Mouse (Mus musculus) hematopoietic stem cell, adult 5-6 weeks (primary cell): ENCODE measurements around the gene Slitrk3. TPM values are rescaled to one million over a fixed set of nuclear protein-coding genes. Genes with fewer than 3 reads are reported as not detected.
A peak's percentile ranks its signal among the peaks of the same experiment; 100 is the strongest.
"Not testable (repeated sequence)": the region's sequence is repeated elsewhere in the genome, so short reads cannot be mapped to it uniquely, and the experiment has no call there.

ENCODE experiments used
- ATAC-seq, 2 experiments: fragments of 125-278 bp in 1 of 2; replicated peaks in 1 of 2; 2 replicates each; pipeline ENCODE4 v1.8.0; 2016 to 2017; ENCODE audit warnings: inconsistent platforms in 2 of 2, mild to moderate bottlenecking in 2 of 2, moderate number of reproducible peaks in 2 of 2, low read depth in 1 of 2, moderate TSS enrichment in 1 of 2; ENCODE audit not compliant: low FRiP score in 2 of 2, poor library complexity in 2 of 2, severe bottlenecking in 2 of 2, insufficient read depth in 1 of 2, low TSS enrichment in 1 of 2
- total RNA-seq: library from RNA; stranded (forward); fragments of 172-1452, 232-1000 nt; gene quantifications from 2 replicates; pipeline ENCODE4 v1.2.3, GENCODE M21; 2017

Gene Slitrk3
- not detected in 2 replicates for total RNA-seq

DNA sequence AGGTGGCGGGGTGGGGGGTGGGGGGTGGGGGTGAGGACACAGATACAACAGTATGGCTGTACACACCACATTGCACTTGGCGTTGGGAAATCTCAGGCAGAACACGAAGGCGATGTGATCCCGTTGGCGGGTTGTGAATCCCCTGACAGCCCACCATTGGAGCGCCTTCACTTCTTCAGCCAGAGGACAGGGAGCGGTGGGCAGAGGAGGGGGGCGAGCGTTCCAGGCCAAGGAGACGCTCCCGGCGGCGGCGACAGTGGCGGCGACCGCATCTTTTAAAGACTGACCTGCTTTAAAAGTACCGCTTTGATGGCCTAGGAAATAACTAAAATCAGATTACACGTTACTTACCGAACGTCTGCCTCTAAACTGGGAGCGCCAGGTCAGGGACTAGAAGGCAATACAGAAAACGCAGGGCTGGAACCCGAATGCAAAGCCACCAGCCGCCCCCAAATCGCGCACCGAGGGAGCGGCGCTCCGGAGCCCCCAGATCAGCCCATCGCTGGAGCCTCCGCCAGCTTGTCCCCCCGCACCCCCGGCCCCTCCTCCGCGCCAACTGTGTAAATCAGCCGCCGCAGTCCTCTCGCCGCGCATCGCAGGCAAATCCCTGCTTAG lies at the start of gene Slitrk3:
TSS of gene Slitrk3 (minus strand) at position 607 of the 615 bp plus-strand sequence.
- ATAC-seq = peak in 1 of 2 experiments; percentile 51; a peak in 2 of 4 replicates

DNA sequence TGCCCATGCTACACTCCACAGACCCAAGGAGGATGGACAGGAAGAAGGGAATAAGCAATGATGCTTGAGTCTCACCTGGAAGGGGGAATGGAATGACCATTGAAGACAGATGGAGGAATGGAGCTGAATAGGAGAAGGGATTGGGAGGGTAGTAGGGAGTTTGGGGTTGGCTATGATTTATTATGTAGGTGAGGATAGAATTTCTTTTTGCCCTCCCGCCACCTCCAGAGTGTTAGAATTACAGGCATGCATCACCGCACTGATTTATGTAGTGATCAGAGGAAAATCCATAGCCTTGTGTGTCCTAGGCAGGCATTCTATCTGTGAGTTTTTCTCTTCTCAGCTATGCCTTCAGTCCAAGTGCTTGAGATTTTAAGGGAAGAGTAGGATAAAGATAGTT lies 36.8 kb upstream of the Slitrk3 start:
- not testable (repeated sequence) for ATAC-seq

DNA sequence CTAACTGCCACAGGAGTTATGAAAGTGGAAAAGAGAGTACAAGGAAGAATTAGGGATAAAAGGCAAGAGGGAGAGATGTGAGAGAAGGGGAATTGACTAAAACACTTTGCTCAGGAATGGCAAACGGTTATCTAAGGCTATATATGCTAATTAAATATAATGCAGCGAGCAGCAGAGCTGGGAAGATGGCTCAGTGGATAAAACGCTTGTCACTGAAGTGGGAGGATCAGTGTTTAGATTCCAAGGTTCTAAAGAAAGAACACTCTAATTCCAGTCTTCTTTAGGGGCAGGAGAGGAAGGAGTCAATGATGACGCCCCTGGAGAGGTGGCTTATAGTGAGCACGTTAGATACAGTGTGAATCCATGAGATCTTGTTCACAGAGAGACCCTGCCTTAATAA lies 27.0 kb upstream of the Slitrk3 start:
- no peak for ATAC-seq

DNA sequence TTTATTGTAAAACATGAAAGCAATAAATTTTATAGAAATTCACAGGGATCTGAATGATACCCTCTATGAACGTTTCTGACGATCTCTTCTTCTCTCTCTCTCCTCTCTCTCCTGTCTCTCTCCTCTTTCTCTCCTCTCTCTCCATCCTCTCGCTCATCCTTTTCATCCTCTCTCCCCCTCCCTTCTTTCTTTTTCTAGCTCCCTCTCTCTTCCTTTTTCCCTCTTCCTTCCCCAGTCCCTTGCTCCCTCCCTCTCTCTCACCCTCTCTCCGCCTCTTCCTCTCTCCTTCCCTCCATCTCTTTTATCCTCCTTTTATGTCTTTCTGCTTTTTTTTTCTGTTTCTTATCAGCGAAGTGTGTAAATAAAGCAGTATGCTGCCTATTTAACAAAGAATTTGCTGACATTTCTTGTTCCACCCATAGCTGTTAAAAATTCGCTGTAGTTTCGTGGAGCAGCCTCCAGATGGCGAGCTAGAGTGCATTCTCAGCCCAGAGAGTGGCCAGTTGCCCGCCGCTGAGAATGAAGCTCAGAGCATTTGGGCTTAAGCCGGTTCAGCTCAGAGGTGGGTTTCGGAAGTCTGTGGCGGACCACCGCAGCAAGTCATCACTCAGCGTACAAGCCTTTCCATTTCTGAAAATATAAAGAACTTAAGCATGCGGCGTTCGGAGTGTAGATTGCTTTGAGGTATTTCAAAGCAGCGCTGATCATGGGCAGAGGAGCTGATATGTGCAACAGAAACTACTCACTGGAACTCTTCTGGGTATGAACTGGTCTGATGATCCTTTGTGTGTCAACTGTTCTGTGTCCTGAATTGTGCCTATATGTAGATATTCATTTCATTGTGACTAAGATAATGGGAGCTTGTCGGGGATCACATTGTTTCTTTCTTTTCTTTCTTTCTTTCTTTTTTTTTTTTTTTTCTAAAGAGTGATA lies 8.5 kb upstream of the Slitrk3 start:
- ATAC-seq = peak; percentile 92 to 97

DNA sequence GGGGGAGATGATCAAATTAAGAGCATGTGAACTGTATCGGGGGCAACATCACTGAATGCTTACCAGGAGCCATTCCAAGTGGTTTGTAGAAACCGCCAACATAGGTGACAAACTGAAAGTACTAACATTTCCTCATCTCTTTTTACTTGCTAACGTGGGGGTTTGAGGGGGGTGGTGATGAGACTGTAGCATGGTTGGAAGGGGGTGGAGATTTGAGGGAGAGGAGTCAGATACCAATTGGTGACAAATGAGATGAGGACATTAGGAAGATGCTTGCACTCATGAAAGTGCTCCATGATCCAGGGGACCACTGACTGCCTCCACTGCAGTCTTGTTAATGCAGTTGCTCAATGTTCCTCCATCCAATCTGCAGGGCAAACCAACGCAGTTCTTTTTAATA lies 587 bp upstream of the Slitrk3 start:
- ATAC-seq = no peak

DNA sequence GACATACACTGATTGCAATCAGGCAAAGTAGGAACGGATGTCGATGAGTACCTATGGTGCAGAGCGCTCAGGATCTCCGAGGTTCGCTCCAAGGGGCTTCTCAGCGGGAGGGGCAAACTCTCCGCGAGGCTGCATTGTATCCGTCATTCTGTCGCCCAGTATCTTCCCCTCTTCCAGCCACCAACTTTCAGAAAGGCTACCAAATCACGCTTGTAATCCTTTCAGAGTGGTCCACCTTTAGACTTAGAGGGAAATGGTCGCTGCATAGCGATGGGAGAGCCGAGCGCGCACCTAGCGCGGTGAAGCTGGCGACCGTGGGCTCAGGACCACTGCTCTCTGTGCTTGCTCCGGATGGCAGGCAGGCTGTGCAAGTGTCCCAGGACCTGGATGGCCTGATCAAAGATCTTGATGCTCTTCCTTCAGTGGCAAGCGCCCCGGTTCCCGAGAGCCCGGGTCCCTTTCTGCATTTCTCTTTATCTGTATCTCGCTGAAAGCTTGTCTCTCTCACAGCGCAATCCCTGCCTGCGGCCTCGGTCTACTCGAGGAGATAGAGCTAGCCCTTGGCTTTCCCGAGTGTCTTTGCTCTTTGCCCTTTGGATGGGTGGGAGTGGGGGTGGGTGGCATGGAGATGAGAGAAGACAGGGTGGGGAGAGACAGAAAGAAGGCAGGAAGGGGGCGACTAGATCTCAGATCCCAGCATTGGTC lies 959 bp downstream of the Slitrk3 start:
- ATAC-seq = peak in 1 of 2 experiments; percentile 49; a peak in 1 of 4 replicates

DNA sequence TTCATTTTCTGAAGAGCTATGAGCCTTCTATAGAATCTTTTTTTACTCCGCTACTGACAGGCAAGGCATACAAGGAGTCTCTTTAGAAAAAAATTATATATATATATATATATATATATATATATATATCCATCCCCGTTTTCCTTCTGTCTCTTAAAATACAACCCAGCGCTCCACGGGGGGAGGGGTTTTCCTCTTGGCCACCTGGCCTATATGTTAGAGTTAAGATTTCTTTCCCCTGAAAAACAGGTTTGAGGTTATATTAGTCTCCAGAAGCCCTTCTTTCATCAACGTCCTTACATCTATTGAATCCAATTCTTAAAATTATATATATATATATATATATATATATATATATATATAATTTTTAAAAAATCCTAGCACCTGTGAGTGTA lies 1.6 kb downstream of the Slitrk3 start:
- no peak for ATAC-seq

DNA sequence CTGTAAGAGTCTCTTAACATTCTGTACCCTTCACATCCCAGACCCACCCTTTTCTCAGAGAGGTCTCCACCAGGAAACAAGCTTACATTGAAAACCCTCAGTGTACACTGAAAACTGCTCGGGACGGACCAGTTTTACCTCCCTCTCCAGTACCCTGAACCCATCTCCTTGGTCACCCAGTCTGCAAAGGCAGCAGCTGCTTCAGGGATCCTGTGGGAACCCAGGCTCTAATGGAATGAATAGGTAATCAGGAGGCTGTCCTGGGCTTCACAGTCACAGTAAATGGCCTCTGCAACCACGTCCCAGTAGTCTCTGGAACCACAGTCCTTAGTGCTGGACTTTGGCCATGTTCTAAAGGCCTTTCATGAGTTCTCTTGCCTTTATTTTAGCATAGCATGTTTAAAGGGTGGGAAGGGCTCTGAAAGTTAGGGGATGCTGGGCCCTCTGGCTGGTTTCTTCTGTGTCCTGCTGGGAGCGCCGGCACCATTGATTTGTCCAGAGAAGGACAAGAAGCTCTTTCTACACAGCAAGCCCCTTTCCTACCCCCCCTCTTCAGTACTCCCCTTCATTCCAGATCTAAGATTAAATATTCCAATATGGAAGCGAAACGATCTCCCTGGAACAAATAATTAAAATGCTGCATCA lies 2.1 kb downstream of the Slitrk3 start:
- no peak for ATAC-seq

DNA sequence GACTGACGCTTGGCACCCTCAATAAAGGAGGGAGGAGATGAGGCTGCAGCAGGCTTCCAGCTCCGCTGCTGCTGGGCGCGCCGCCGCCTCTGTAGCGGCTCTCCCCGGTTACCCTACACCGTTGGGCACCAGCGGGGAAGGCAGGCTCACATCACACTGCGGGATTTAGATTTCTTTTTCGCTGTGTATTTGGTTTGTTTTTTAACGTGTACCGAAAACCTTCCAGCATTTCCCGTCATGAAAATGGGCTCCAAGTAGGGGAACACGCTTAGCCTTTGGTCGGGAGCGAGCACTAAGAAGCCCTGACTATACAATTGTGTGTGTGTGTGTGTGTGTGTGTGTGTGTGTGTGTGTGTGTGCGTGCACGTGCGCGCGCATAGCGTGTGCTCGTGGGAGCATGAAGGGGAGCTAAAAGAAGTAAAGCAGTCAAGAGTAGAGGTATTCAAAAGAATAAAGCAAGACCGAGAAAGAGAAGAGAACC lies 4.1 kb downstream of the Slitrk3 start:
- peak in 1 of 2 experiments; percentile 78; a peak in 3 of 4 replicates for ATAC-seq

DNA sequence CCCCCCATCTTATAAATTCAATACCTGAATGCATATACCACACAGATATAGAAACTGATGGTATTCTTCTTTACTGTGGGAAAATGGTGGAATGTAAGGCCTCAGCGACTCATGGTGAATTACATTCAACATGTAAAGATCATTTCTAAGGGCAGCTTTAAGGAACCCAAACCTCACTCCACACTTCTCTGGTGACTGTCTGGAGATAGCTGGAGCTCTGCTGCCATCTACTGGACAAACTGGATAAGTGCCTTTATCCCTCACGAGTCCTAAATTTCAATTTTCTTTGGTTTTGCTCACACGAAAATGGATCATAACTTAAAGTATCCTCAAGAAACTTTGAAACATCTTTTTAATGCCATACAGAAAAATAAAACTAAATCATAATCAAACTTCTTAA lies 11.4 kb downstream of the Slitrk3 start:
- peak; percentile 91 to 93 for ATAC-seq

DNA sequence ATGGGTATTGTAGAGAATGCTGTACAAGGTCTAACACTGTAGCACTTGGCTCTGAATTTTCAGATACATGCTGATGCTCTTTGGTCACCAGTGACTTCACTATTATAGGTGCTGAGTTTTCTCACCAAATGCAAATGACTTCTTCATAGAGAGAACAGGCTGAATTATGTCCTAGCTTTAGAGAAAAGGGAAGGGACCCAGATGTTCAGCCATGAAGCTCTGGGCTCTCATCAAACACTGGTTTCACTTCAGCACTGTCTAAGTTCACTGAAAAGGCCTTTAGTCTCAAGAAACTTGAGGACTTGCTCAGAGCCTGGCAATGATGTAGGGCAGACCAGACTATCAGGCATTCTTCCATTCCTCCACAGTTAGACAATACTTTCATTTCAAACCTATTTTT lies 15.3 kb downstream of the Slitrk3 start:
- no peak for ATAC-seq

DNA sequence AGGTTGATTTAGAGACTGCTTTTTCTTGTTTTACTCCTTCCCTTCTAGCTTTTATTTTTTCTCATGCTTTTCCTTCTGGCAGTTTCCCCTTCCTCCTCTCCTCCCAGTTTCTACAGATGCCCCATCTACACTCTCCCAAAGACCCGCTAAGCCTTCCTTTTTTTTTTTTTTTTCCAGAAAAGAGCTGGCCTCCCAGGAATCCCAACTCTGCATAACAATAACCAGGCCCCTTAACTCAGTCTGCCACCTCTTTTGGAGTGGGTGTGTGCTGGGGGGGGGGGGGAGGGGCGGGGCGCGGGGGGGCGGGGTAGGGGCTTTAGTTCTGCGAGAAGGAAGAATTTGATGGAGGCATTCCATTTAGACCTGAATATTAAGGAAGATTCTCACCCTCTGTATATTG lies 51.6 kb downstream of the Slitrk3 start:
- no peak for ATAC-seq

DNA sequence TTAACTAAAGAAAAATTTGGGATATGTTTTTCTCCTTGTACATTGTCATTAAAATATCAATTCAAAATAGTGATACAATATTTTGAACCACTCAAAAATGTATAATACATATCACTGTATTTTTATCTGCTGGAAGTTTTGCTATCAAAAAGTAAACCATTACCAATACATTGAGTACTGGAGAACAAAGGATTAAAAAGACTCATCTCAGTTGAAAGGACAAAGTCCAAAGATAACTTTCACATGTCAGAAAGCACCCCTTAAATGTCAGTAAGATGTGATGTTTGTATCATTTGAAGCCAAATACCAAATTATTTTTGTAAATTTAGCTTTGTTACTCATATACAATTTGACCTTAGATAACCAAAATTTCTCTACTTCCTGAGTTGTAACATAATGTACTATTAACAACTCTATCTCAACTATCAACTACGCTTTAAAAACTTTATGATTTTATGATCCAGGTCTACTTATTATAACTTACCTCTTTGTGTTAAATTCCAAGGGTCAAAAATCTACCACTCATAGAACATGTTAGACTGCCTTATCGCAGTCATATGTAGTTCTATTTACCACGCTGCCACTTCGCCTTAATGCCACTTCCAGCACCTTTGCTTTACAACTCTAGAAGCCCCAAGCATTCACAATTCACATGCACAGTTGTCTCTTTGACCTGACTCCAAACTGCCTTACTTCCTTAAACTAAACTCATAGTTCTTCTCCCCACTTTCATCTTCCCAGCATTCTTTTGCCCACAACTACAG lies 54.5 kb downstream of the Slitrk3 start:
- no peak for ATAC-seq

DNA sequence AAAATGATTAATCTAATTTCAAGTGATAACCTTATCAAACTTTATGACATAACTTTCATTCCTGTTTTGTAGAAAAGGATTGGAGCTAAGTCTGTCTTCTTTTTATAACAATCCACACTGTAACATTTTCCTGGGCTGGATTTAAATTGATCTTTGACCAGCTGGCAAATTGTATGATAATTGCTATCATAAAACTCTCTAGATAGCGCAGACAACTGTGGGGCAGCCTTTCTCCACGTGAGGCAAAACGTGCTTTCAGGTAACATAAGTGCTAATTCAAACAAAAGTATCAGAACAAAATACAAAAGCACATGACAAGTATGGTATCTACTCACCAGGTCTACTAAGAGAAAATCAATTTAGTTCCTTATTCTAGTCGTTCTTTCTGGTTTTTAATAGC lies 60.1 kb downstream of the Slitrk3 start:
- no peak for ATAC-seq
